ENCODE assay signal across 8 mouse cellular contexts in the genomic region with DNA sequence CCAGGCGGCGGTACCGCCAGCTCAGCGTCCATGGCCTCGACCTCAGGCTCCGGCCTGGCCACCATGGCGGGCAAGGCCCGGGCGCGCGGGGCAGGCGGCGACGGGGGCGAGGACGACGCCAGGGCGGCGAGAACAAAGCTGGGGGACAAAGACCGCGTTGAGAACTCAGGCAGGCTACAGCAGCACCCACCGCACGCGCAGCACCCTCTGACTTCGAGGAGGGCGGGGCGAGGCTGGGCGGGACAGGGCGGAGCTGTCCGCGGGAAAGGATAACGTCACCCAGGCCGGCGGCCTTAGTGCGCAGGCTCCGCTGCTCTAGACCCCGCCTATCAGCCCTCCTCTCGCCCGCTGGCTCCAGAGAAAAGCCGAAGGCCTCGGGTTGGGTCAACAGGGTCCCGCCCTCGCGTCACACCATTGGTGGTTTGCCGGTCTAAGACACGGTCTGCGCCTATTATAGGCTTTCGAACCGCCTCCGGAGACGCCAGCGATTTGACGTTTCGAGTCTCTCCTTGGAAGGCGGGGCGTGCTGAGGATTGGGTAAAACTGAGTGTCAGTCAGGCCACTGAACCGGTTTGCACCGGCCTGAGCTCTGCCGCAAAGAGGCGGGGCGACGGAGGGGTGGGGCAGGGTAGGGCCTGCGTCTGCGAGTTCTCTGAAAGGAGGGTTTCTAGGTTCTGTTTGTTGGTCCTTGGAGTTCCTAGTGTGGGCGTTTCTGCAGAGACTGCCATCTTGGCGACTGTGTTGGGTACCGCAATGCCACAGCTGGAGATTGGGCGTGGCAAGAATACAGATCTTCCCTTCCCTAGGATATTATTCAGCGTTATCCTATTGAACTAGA. TPM values are rescaled to one million over a fixed set of nuclear protein-coding genes. Genes with fewer than 3 reads are reported as not detected.
DNase-seq lines count a peak whose midpoint lies in the region; ATAC-seq lines count a peak whose summit lies in the region.

A gene (minus strand): TSS at position 235 of the 838 bp plus-strand sequence.

- peaks cover 42% of the 10 kb centered on the region for H3K4me1 ChIP-seq in hindbrain, embryonic 14.5 days (replicated peaks; ENCODE audit: control insufficient read depth, insufficient read depth, low read length)

- H3K4me2 ChIP-seq in hindbrain, embryonic 14.5 days (replicated peaks): peak within 1 kb of the TSS; percentile 77

- WGBS in hindbrain, embryonic 14.5 days: under 1% methylated on average over 68 of the region's 69 CpGs

- DNase-seq in R1 (ENCODE audit: low read depth, low spot score): peak; percentile 100
- peak; percentile 98 to 99 for DNase-seq in cerebellum, postnatal 25 days
- DNase-seq in frontal cortex, postnatal 25 days (ENCODE audit: low spot score in 2 of 2): peak; percentile 98 to 99
- peak; percentile 99 for DNase-seq in hindbrain, embryonic 14.5 days (ENCODE audit: low spot score)
- DNase-seq in layer of hippocampus, postnatal 36 days: peak; percentile 100
- DNase-seq in lung, postnatal 36 days: peak; percentile 100
- DNase-seq in retina, postnatal 1 day: peak; percentile 100
- peak; percentile 98 to 100 for DNase-seq in urinary bladder, adult 18-20 months (ENCODE audit: low spot score in 2 of 2)

- no peaks in the 10 kb centered on the region for H3K27me3 ChIP-seq in hindbrain, embryonic 14.5 days (ENCODE audit: control insufficient read depth, insufficient read depth, low read length)

- peak within 1 kb of the TSS; percentile 100 for H3K27ac ChIP-seq in hindbrain, embryonic 14.5 days

- H3K9ac ChIP-seq in hindbrain, embryonic 14.5 days: peak within 1 kb of the TSS; percentile 100

- peak within 1 kb of the TSS; percentile 97 for H3K4me3 ChIP-seq in hindbrain, embryonic 14.5 days (replicated peaks; ENCODE audit: low read length)

- H3K9me3 ChIP-seq in hindbrain, embryonic 14.5 days (ENCODE audit: control insufficient read depth, low read length): no peaks in the 10 kb centered on the region

- peak; percentile 97 for ATAC-seq in hindbrain, embryonic 14.5 days (ENCODE audit: low FRiP score)

- no peaks in the 10 kb centered on the region for H3K36me3 ChIP-seq in hindbrain, embryonic 14.5 days (replicated peaks; ENCODE audit: control insufficient read depth, insufficient read depth)

RNA-seq across cellular contexts. Expression of the gene that starts here (rescaled TPM):
- polyA plus RNA-seq in hindbrain, embryonic 14.5 days (2014; fragmentation: Nextera tagmentation; extraction: Ambion mirVana): 473 and 509 TPM in 2 replicates
- 100 to 1,000 TPM; 211 to 228 TPM for total RNA-seq in layer of hippocampus, postnatal 36 days (2021)

Comparison
In these comparisons a context has a peak if more than half of its experiments do, and no peak if none do; other contexts are left out.
1. Peak in every context shown above with its lines: DNase-seq, ATAC-seq, H3K4me3 ChIP-seq and H3K27ac ChIP-seq.